Mouse (Mus musculus): ENCODE results near the gene Slc25a18.

DNA sequence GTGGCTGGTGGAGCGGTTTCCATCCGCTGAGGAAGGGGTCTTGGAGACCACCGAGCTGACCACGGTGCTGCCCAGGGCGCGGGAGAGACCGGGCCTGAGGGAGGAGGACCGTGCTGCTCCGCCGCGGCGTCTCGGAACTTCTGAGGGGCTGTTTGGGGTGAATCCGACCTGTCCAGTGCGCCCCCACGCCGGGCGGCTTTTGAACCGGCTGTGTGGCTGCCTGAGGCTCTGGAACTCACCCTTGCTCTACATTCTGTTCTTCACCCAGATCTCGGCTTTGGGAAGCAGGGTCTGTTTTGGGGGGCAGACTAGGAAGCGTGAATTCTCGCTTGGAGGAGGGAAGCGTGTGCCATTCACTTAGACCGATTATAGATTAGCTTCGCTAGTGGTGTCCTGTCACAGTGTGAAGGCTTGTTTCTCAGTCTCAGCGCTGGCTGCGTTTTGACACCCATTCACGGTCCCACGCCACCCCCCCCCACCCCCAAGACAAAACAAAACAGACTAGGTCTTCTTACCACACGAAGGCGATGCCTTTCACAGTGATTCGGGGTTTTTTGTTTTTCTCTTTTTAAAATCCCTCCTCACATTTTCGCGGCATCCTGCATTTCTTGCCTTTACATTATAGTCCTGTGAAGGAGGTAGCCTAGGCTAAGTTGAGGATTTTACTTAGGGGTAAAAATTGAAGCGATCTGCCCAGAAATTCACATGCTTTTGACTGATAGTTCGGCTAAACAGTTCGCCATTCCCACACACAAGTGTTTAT is 63.2 kb downstream of the Slc25a18 start:
- TF ChIP-seq POLR2A (IDR thresholded peaks at IDR 0.05; ENCODE audit: insufficient read length, low read depth) (no peak), TCF12 (IDR thresholded peaks at IDR 0.05; ENCODE audit: insufficient read depth, poor library complexity, severe bottlenecking) (no peak), USF1 (IDR thresholded peaks at IDR 0.05; ENCODE audit: low read depth) (no peak), MYOG (IDR thresholded peaks at IDR 0.05; ENCODE audit: control insufficient read depth in 1 of 3, insufficient read depth in 1 of 3, insufficient read length in 2 of 3, low read depth in 2 of 3) (no peak), MAX (IDR thresholded peaks at IDR 0.05; ENCODE audit: low read depth) (no peak), POLR2AphosphoS2 (IDR thresholded peaks at IDR 0.05; ENCODE audit: insufficient read length, low read depth) (no peak)
